Mouse (Mus musculus): ENCODE data around the gene Tmtc2. TPM values are rescaled to one million over a fixed set of nuclear protein-coding genes. Genes with fewer than 3 reads are reported as not detected.

Gene Tmtc2
- polyA plus RNA-seq (2016; fragmentation: Nextera tagmentation; extraction: Ambion mirVana): 7.0 and 8.0 TPM in 2 replicates

DNA sequence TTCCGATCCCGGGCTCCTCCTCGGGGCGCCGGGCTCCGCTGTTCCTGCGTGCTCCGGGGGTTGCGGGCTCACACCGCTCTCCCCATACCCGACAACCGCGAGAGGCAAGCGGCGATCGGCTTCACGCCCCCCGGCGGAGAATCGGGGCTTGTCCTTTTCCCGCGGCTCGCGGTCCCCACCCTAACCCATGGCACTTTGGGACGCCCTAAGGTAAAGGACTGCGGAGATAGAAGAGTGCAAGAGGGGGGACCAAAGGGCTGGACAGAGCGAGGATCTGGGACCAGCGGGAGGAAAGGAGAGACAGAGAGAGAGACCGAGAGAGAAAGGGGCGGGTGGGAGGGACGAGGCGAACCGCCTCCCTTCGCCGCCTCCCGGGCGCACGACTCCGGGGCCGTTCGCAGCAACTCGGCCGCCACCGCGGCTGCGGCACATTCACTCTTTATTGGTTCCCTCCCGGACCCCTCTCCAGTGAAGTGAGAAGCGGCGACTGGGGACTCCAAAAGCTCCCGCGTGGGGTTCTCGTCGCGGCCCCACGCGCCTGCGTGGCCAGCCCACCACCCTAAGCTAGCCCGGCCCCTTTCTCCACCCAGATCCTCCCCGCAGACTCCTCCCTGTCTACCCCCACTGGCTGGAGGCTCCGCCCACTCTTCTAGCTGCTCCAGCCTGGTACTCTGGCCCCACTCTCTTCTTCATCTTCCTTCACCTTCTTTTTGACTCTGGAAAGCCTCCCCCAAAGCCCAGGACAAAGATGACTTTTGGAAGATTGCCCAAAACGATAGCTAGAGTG, at the start of gene Tmtc2:
TSS of gene Tmtc2 (minus strand) at position 544 of the 787 bp plus-strand sequence.
- H3K27ac ChIP-seq: peak within 1 kb of the TSS; percentile 87
- peak; percentile 91 for DNase-seq (ENCODE audit: low spot score)
- peaks cover 26% of the 10 kb centered on the region for H3K4me1 ChIP-seq (replicated peaks)
- no peaks in the 10 kb centered on the region for H3K9me3 ChIP-seq
- H3K27me3 ChIP-seq (ENCODE audit: insufficient read depth, poor library complexity, severe bottlenecking): peaks cover 5% of the 10 kb centered on the region; the same call in 1 of the 2 replicates
- under 1% methylated on average over 61 of the region's 61 CpGs for WGBS
- H3K4me3 ChIP-seq: peak within 1 kb of the TSS; percentile 74
- no peaks in the 10 kb centered on the region for H3K36me3 ChIP-seq

DNA sequence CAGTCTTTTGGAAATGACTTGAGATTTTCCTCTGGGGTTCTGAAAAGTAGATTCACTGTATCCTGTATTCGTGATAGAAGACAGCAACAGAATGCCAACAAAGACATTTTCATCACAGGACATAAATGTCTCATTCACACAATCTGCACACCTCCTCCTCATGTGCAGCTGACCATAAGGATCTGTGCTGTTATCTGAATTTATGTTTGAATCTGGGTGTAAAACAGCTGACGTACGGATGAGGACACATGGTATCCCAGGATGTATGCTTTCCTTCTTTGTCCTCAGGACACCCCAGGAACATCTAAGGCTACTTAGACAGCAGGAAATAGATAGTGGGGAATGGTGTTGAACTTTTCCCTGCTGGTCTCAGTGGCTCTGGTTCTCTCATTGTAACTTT, 37.9 kb upstream of the Tmtc2 start:
- Histone ChIP-seq H3K27ac (no peak overlapping the region), H3K36me3 (no peaks in the 10 kb centered on the region), H3K27me3 (ENCODE audit: insufficient read depth, poor library complexity, severe bottlenecking) (no peaks in the 10 kb centered on the region), H3K4me3 (no peak overlapping the region), H3K4me1 (replicated peaks) (peaks cover 5% of the 10 kb centered on the region; the same call in 1 of the 2 replicates), H3K9me3 (no peaks in the 10 kb centered on the region)
- DNase-seq (ENCODE audit: low spot score): no peak
- 92% methylated on average over 3 of the region's 3 CpGs for WGBS

DNA sequence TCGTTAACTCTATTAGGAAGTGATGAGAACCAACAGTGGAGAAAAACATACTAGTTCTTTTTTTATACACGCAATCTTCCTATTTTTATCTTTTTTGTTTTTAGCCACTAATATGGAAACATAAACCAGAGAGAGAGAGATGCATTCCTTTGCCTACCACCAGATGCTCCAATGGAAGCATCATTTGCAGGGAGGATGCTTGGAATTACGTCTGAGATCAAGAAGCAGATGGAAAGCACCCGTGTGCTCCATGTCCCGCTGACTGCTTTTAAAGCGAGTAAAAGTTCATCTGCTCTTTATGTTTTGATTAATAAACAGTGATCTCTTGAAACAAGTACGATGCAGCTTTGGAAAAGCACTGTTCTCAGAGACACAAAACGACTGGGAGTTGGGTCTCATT, 24.6 kb upstream of the Tmtc2 start:
- no peak overlapping the region for H3K4me3 ChIP-seq
- H3K9me3 ChIP-seq: no peaks in the 10 kb centered on the region
- H3K4me1 ChIP-seq (replicated peaks): peaks cover 8% of the 10 kb centered on the region
- DNase-seq (ENCODE audit: low spot score): no peak
- 91% methylated on average over 8 of the region's 8 CpGs for WGBS
- H3K36me3 ChIP-seq: no peaks in the 10 kb centered on the region
- H3K27me3 ChIP-seq (ENCODE audit: insufficient read depth, poor library complexity, severe bottlenecking): no peaks in the 10 kb centered on the region
- no peak overlapping the region for H3K27ac ChIP-seq

DNA sequence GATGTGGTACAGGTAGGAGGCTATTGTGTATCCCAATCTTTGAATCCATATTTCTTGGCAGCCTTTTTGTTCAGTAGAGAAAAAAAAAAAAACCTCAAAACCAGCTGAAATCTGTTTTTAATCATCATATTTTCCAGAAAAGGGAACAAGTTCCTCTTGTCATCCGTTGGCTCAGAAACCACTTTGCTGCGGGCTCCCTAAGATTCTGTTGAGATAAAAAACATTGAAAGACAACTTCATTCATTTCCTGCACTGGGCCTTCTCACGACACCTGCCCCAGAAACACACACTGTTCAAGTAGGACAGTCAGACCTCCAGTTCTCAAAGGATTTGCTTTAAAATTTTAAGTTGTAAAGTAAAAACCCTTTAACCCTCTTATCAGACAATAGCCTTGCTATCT, 23.0 kb upstream of the Tmtc2 start:
- 79% methylated on average over 3 of the region's 3 CpGs for WGBS
- Histone ChIP-seq H3K4me1 (replicated peaks) (peaks cover 8% of the 10 kb centered on the region), H3K27me3 (ENCODE audit: insufficient read depth, poor library complexity, severe bottlenecking) (no peaks in the 10 kb centered on the region), H3K9me3 (no peaks in the 10 kb centered on the region), H3K27ac (no peak overlapping the region), H3K36me3 (no peaks in the 10 kb centered on the region), H3K4me3 (no peak overlapping the region)
- DNase-seq (ENCODE audit: low spot score): no peak

DNA sequence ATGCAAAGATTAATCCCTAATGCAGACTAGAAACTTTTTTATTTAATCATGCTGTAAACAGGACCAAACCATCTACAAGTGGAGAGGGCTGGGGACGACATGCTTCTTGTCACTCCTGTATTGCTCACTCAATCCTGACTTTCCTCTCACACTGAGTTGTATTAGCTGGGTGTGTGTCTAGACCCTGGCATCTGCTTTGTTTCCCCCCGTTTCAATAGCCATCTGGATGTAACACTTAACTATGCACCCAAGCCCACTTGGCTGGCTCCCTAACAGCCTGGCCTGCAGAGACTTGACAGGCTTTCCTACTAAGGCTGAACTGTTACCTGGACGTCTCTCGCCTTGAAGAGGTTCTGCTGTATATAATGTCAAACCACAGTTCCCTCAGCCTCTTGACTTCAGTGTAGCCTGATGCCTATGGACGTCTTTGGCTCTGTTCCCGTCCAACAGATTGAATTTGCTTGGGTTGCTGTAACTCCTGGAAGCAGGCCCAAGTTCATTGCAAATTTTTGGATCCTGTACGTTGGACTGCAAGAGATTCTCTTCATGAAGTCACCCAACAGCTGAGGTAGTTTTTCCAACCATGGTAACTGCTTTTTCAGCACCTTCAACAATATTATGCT, 21.3 kb upstream of the Tmtc2 start:
- no peaks in the 10 kb centered on the region for H3K9me3 ChIP-seq
- no peak overlapping the region for H3K27ac ChIP-seq
- H3K4me3 ChIP-seq: no peak overlapping the region
- H3K27me3 ChIP-seq (ENCODE audit: insufficient read depth, poor library complexity, severe bottlenecking): no peaks in the 10 kb centered on the region
- H3K4me1 ChIP-seq (replicated peaks): peaks cover 8% of the 10 kb centered on the region
- H3K36me3 ChIP-seq: no peaks in the 10 kb centered on the region
- WGBS: 87% methylated on average over 7 of the region's 7 CpGs
- no peak for DNase-seq (ENCODE audit: low spot score)

DNA sequence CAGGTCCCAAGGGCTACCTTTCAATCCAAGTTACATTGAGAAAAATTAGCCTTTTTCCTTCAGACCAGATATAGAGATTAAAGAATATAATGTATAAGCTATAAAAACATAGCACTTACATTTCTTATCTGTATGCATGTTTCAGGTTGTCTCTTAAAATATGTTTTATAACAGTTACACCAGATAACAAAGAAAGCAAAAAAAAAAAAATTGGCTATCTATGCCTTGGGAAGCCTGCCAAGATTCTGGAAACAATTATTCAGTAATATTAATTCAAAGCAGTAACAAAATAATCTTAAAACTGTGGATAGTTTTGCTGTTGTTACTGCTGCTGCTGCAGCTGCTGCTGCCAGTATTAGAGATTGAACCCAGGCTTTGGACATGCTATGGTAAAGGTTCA, 13.9 kb upstream of the Tmtc2 start:
- no peak overlapping the region for H3K4me3 ChIP-seq
- H3K9me3 ChIP-seq: no peaks in the 10 kb centered on the region

DNA sequence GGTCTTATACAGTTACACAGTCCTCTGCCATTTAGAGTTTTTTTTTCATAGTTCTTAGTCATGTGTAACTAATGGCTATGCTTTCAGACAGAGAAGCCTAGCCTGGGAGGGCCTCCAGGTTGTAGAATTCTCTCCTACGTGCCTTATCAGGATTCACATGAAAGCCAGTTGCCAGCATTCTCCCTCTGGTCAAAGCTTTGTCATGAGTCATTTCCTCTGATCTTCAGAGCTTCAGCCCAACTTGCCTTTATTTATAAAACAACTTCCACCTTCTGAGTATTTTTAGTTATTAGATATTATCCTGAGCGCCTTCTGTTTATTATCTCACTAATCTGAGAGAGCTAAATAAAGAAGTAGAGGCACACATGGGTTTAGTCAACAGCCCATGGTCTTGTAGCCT, 5.1 kb upstream of the Tmtc2 start:
- Histone ChIP-seq H3K27me3 (ENCODE audit: insufficient read depth, poor library complexity, severe bottlenecking) (no peaks in the 10 kb centered on the region), H3K9me3 (no peaks in the 10 kb centered on the region), H3K4me3 (no peak overlapping the region), H3K27ac (no peak overlapping the region), H3K36me3 (no peaks in the 10 kb centered on the region), H3K4me1 (replicated peaks) (peaks cover 7% of the 10 kb centered on the region; the same call in 1 of the 2 replicates)
- no peak for DNase-seq (ENCODE audit: low spot score)
- 78% methylated on average over 2 of the region's 2 CpGs for WGBS

More for the DNA sequence above, 13.9 kb upstream of the Tmtc2 start:
- Histone ChIP-seq H3K36me3 (no peaks in the 10 kb centered on the region), H3K27me3 (ENCODE audit: insufficient read depth, poor library complexity, severe bottlenecking) (no peaks in the 10 kb centered on the region), H3K27ac (no peak overlapping the region), H3K4me1 (replicated peaks) (no peaks in the 10 kb centered on the region)
- no peak for DNase-seq (ENCODE audit: low spot score)

DNA sequence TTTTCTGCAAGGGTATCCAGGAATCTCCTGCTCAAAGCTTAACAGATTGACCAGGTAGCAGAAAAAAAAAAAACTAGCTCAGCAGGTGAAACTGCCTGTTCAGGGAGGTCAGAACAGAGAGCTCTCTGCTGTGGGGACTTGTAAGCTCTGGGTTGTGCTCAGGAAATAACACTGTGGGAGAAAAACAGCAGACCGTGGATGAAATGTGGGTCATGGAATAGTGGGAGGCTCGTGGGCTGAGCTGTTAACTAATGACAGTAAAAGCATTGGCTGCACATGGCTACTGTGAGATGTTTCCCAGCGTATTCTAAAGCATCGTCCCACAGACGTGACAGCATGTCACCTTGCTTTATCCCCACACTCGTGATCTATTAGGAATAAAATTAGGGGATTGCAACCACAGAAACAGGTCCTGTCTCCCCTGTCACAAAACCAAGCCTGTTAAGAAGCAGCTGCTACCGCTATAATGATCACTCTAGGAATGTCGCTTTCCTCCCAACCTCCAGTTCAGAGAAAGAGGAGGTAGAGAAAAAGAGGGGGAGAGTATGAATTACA, 4.1 kb upstream of the Tmtc2 start:
- no peak for DNase-seq (ENCODE audit: low spot score)

DNA sequence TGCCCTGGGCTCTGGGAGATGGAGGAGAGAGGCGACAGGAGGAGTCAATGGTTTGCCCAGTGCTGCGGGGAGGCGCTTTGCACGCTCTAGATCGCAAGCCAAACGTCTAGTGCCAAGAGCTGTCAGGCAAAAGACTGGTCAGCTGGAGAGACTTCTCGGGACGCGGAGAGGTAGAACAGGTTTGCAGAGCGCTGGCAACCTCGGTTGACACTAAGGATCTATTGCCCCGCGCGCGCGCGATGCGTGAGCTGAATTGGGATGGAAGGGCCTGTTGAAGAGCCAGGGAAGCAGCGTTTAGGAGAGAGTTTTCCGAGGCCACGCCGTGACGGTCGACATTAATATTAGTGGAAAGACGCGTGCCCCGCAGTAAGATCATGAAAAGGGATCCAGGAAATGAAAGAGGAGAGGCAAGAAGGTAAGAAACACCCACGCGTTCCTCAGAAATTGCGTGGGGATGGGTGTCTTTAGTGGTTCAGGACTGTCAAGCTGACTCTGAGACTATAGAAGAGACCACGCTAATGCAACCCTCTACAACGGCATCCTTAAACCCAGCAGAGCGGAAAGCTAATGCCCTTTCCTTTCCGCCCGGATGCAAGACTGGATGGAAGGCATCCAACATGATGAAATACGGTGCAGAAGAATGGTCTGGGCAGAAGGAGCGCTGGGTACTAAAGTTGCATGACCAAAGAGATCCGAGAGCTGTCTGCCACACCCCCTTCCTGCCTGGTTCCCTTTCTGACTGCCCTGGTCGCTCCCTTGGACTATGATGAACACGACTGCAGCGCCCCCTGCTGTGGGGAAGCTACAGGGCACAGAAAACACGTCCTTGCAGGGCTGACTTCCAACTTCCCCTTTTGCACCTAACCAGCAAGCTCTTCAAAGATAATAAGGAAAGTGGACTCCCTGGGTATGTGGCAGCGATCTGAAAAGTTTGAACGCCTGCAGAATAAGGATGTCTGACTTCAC, 727 bp upstream of the Tmtc2 start:
- under 1% methylated on average over 44 of the region's 44 CpGs for WGBS
- no peaks in the 10 kb centered on the region for H3K9me3 ChIP-seq
- H3K4me3 ChIP-seq: peak overlapping the region; percentile 74
- peaks cover 5% of the 10 kb centered on the region; the same call in 1 of the 2 replicates for H3K27me3 ChIP-seq (ENCODE audit: insufficient read depth, poor library complexity, severe bottlenecking)
- peak; percentile 94 for DNase-seq (ENCODE audit: low spot score)
- H3K36me3 ChIP-seq: no peaks in the 10 kb centered on the region
- peaks cover 26% of the 10 kb centered on the region for H3K4me1 ChIP-seq (replicated peaks)
- H3K27ac ChIP-seq: peak overlapping the region; percentile 87

More for the DNA sequence above, 4.1 kb upstream of the Tmtc2 start:
- no peaks in the 10 kb centered on the region for H3K36me3 ChIP-seq
- 78% methylated on average over 8 of the region's 8 CpGs for WGBS
- no peaks in the 10 kb centered on the region for H3K9me3 ChIP-seq
- H3K27ac ChIP-seq: no peak overlapping the region
- no peak overlapping the region for H3K4me3 ChIP-seq
- no peaks in the 10 kb centered on the region for H3K27me3 ChIP-seq (ENCODE audit: insufficient read depth, poor library complexity, severe bottlenecking)
- peaks cover 7% of the 10 kb centered on the region; the same call in 1 of the 2 replicates for H3K4me1 ChIP-seq (replicated peaks)

DNA sequence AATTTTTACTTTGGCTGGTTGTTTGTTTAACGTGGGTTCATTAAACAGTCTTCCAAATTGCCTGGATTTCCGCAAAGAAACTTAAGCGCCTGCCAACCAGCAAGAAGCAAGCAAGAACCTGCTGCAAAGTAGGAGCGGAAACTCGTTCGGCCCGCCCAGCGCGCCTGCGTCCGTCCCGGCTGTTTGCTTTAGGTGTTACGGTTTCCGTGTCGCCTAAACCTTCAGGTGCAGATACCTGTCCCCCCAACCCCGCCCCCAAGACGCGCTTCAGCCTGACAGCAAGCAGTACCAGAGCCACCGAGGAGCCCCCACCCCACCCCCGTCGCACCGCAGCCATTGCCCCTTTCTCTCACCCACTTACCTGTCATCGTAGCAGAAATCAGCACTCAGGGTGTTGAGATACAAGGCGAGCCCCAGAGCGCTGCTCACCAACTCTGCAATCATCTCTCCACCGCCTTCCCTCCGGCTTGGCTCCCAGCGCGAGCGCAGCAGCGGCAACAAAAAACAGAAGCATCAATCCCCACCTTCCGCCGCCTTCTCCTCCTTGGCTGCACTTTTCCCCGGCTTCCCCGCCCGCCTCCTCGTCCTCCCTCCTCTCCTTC, 844 bp downstream of the Tmtc2 start:
- no peak for DNase-seq (ENCODE audit: low spot score)
- peaks cover 5% of the 10 kb centered on the region; the same call in 1 of the 2 replicates for H3K27me3 ChIP-seq (ENCODE audit: insufficient read depth, poor library complexity, severe bottlenecking)
- peaks cover 26% of the 10 kb centered on the region for H3K4me1 ChIP-seq (replicated peaks)
- H3K4me3 ChIP-seq: peak overlapping the region; percentile 74
- no peaks in the 10 kb centered on the region for H3K9me3 ChIP-seq
- H3K27ac ChIP-seq: peak overlapping the region; percentile 87
- H3K36me3 ChIP-seq: no peaks in the 10 kb centered on the region
- WGBS: under 1% methylated on average over 37 of the region's 37 CpGs

DNA sequence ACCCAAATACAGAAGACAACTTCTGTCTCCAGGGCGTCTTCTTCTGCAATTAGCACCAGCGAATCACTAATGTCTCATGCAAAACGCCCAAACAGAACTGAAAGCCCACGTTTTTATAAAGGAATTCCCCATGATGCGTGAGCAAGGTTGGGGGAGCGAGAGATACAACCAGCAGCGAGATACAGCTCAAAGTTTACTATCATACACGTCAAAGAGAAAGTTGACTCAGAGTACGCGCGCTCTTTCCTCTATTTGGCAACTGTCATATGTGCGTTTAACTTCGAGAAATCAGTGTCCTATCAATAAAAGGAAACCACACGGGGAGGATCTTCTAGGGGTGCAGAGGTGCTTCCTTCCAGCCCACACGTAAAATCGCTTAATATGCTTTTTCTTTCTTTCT, 1.4 kb downstream of the Tmtc2 start:
- H3K27ac ChIP-seq: no peak overlapping the region
- peaks cover 5% of the 10 kb centered on the region; the same call in 1 of the 2 replicates for H3K27me3 ChIP-seq (ENCODE audit: insufficient read depth, poor library complexity, severe bottlenecking)
- H3K4me3 ChIP-seq: peak overlapping the region; percentile 74
- H3K4me1 ChIP-seq (replicated peaks): peaks cover 26% of the 10 kb centered on the region
- DNase-seq (ENCODE audit: low spot score): no peak
- no peaks in the 10 kb centered on the region for H3K9me3 ChIP-seq
- no peaks in the 10 kb centered on the region for H3K36me3 ChIP-seq
- WGBS: 4% methylated on average over 16 of the region's 16 CpGs

DNA sequence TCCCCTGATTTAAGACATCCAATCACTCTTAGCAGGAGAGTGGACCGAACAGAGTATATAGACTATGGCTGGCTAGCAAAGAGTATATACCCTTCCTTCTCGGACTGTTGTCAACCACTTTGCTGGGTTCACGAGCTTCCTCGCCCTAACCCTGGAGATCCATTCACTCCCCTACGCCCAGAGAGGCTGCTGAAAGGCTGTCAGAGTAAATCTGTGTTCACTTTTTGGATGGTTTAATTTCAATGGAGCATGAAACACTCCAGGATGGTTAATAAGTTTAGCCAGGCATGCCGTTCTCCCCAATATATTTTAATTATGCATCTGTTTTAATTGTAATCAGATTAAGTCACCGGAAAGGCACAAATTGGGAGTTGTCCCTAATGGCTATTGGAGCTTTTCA, 1.9 kb downstream of the Tmtc2 start:
- Histone ChIP-seq H3K36me3 (0 out of 2 replicates have a peak, but pooled peaks cover under 1% of the 10 kb centered on the region), H3K4me1 (replicated peaks) (peaks cover 26% of the 10 kb centered on the region), H3K27ac (no peak overlapping the region), H3K9me3 (no peaks in the 10 kb centered on the region), H3K27me3 (ENCODE audit: insufficient read depth, poor library complexity, severe bottlenecking) (peaks cover 5% of the 10 kb centered on the region; the same call in 1 of the 2 replicates), H3K4me3 (peak overlapping the region; percentile 74)
- WGBS: 47% methylated on average over 7 of the region's 7 CpGs
- no peak for DNase-seq (ENCODE audit: low spot score)

Measured in hindbrain, embryonic 10.5 days (tissue).